Mouse (Mus musculus) c-Kit-positive CD71-negative TER-119-negative erythroid progenitor cells, embryonic 14.5 days (primary cell): ENCODE measurements around the gene 4931422A03Rik.

Experiments used
- DNase-seq: peaks from one replicate; pipeline ENCODE4 v3.0.0-alpha.2; 2013; ENCODE audit warnings: low read depth

4931422A03Rik gene

DNA sequence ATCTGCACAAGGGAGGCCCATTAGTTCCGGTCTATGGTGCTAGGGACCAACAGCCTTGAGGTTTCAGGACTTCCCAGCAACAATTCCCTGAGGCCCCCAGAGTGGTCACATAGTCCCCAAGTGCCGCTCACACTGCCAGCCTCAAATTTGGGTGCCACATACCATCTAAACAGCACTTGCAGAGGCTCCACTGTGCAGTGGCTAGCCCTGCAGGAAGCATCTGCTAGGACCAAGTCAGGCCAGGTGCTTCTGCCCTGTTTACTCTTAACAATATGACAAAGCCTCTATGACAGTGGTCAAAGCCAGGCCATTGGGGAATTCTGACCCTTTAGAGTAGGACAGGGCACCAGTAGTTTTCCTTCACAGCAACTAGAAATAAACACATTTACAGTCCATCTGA, 91.5 kb downstream of the 4931422A03Rik start:
- DNase-seq = no peak

- DNase-seq = no peak
Observed at GRCm38 (mm10) chr2:103935691-103936435, 92.3 kb downstream of the 4931422A03Rik start.

DNA sequence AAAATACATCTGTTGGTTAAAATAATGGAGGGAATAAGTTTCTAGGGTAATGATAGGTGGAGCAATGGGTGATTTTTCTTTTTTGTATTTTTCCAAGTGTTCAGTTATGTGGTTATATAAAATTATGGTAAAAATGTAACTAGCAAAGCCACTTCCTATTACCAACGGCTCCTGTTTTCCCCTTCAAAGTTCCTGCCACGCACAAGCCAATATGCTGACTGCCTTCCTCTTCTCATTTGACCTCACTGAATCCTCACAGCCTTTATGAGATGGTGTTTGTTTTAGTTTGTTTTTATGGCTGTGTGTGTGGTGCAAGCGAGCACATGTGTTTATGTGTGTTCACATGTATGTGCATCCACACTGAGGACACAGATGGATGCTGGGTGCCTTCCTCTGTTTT, 93.5 kb downstream of the 4931422A03Rik start:
- no peak for DNase-seq

GRCm38 (mm10) chr2:103934270-103934669, 93.9 kb downstream of the 4931422A03Rik start:
- DNase-seq = no peak

GRCm38 (mm10) chr2:103932480-103932879, 95.7 kb downstream of the 4931422A03Rik start:
- DNase-seq = no peak

GRCm38 (mm10) chr2:103932025-103932424, 96.1 kb downstream of the 4931422A03Rik start:
- DNase-seq = no peak

DNA sequence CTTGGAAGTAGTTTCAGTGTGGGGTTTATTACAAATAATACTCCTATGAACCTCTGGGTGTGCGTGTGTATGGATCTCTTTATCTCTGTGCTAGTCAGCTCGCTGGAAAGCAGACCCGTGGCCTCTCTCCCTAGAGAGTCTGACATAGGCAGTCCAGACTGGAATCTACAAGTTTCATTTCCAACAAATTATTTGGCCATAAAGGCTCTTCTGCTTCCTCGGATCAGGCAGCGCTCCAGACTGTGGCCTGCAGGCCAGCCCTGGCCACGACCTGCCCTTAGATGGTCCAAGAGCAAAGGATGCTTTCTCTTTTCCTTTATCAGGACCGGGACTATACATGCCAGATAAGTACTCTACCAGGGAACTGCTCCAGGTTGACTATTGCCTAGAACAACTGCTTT, 96.7 kb downstream of the 4931422A03Rik start:
- DNase-seq = no peak

GRCm38 (mm10) chr2:103930306-103931019, 97.7 kb downstream of the 4931422A03Rik start:
- DNase-seq = no peak

- DNase-seq = no peak
Observed at GRCm38 (mm10) chr2:103927610-103928145, 100.5 kb downstream of the 4931422A03Rik start.

DNA sequence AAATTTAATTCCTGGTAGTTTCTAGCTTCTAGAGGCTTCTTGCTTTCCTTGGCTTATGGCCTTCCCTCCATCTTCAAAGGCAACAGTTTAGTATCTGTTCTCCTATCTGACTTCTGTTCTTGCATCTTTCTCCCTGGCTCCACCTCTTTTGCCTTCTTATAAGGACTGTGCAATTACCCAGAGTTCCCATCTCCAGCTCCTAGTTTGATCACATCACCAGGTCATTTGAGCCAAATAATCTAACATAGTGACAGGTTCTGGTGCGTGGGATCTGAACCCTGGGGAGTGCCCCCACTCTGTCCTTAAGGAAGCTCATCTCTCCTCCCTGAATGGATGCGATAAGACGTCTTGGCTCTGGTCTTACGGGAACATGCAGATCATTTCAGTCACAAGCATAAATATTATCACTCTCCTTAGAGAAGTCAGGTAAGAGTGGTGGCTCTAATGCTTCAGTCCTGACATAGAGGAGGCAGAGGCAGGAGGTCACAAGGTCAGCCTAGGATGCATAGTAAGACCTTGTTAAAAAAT, 101.5 kb downstream of the 4931422A03Rik start:
- DNase-seq = no peak

GRCm38 (mm10) chr2:103919488-103919887, 108.7 kb downstream of the 4931422A03Rik start:
- no peak for DNase-seq

GRCm38 (mm10) chr2:103918375-103918774, 109.8 kb downstream of the 4931422A03Rik start:
- no peak for DNase-seq

DNA sequence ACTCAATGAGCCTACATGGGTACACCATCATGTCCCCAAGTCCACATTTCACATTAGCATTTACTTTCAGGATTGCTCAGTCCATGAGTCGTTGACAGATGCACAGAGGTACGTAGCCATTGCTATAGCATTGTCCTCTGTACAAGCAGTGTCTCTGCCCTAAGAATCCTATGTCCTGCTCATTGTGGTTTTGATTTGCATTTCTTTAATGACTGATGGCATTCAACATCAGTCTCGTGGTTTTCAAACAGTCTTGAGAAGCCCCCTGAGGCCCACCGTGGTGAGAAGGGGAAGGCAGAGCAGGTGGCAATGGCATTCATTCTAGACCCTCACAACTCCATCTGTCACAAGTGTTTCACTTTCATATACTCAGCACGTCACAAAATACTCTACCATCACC, 110.8 kb downstream of the 4931422A03Rik start:
- no peak for DNase-seq
